Mouse (Mus musculus) liver, postnatal 0 days (tissue): ENCODE data around the gene Tspyl4.

Source experiments
- CTCF ChIP-seq: sonication (generic); IDR thresholded peaks from 2 replicates; pipeline ENCODE4 v1.5.1; 2016; ENCODE audit warnings: antibody characterized with exemption, low read depth
- EP300 ChIP-seq: IDR thresholded peaks from 2 replicates; pipeline ENCODE4 v1.6.1; 2016; ENCODE audit warnings: antibody characterized with exemption, low read depth, mild to moderate bottlenecking

GRCm38 (mm10) chr10:34327144-34327543 lies 29.9 kb downstream of the Tspyl4 start:
- TF ChIP-seq CTCF (no peak), EP300 (no peak)
